Mouse (Mus musculus): ENCODE results near the gene Vmn1r198.
"Not testable (repeated sequence)": the region's sequence is repeated elsewhere in the genome, so short reads cannot be mapped to it uniquely, and the experiment has no call there.

The Vmn1r198 gene

GRCm38 (mm10) chr13:22350064-22350463 is at the start of gene Vmn1r198:
Gene Vmn1r198, plus strand, starts transcription at chr13:22350364.
- DNase-seq (ENCODE audit: low spot score) = no peak

GRCm38 (mm10) chr13:22308075-22308474 is 42.1 kb upstream of the Vmn1r198 start:
- DNase-seq (ENCODE audit: low spot score) = not testable (repeated sequence)

- no peak for DNase-seq (ENCODE audit: low spot score)
These were observed 34.8 kb upstream of the Vmn1r198 start for GRCm38 (mm10) chr13:22315361-22315760.

GRCm38 (mm10) chr13:22317366-22317765 is 32.8 kb upstream of the Vmn1r198 start:
- DNase-seq (ENCODE audit: low spot score) = no peak

DNA sequence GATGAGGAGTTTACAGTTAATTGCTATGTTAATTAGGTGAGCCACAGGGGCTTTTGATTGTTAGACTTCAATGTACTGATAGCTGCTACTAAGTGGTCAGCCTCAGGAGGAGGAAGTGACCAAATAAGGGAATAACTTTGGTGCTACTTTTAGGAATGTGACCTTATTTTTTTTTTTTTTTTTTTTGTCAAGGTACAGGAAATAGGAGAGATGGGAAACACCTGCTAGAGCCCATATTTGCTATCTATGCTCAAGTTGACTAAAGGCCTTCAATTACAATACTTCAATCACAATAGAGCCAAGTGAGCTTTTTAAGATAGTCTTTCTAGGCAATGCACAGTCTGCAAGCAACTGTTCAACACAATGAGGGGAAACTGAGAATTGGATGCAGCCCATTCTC is 30.1 kb upstream of the Vmn1r198 start:
- DNase-seq (ENCODE audit: low spot score) = no peak

GRCm38 (mm10) chr13:22324289-22324688 is 25.9 kb upstream of the Vmn1r198 start, which contains the start of gene Vmn1r197:
Gene Vmn1r197, plus strand, starts transcription at chr13:22324589.
- DNase-seq (ENCODE audit: low spot score) = no peak

DNA sequence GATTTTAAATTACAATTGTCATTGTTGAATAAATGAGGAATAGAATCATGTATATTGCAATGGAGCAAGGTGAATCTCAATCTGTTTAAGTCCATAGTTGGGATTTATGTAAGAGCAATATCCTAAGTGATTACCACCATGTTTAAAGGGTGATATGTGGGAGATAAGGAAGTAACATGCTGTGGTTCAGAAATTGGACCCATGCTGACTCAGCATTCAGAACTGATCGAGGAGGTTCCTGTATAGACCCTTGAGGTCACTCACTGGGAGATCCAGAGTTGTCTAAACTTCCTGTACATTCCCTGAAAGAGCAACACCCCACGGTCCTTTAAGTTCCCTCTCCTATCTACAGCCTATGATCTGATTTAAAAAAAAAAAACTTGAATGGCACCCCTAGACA is 16.9 kb upstream of the Vmn1r198 start:
- no peak for DNase-seq (ENCODE audit: low spot score)

- no peak for DNase-seq (ENCODE audit: low spot score)
These were observed 14.6 kb upstream of the Vmn1r198 start for GRCm38 (mm10) chr13:22335565-22335964.

- no peak for DNase-seq (ENCODE audit: low spot score)
These were observed 649 bp downstream of the Vmn1r198 start for GRCm38 (mm10) chr13:22350813-22351212.

- no peak for DNase-seq (ENCODE audit: low spot score)
These were observed 29.4 kb downstream of the Vmn1r198 start, which contains the start of gene Vmn1r199 for GRCm38 (mm10) chr13:22379518-22379917. Gene Vmn1r199, plus strand, starts transcription at chr13:22379818.

DNA sequence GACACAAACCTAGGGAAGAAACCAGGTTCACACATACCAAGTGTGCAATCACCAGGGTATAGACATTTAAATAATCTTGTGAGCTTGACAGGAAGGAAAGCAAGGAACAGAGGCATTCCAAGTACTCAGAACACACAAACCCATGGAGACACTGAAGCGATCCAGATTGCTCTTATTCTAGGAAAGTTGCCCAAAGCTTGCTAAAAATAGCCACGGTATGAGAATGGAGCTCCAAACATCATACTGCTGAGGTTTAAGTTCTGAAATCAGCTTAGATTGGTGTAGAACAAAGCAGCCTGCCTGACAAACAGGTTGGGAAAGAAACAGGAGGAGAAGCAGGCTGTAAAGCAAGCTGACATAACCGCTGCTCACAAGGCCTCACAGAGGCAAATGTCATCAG is 31.0 kb downstream of the Vmn1r198 start:
- DNase-seq (ENCODE audit: low spot score) = not testable (repeated sequence)

DNA sequence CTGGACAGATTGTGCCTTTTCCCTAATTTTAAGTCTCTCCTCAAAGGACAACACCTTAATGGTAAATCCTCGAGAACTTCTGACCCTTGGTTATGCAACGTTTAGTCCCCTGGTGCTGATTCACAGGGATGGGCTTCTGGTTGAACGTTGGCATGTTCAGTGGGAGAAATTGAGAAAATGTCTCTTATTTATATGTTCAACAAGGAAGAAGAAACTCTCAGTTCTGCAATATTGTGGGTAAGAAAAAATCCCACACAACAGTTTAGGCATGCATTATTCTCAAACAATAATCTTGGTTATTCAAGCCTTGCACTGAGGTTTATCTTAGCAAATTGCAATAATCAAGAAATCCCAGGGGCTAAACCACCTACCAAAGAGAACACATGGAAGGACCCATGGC is 33.2 kb downstream of the Vmn1r198 start:
- no peak for DNase-seq (ENCODE audit: low spot score)

DNA sequence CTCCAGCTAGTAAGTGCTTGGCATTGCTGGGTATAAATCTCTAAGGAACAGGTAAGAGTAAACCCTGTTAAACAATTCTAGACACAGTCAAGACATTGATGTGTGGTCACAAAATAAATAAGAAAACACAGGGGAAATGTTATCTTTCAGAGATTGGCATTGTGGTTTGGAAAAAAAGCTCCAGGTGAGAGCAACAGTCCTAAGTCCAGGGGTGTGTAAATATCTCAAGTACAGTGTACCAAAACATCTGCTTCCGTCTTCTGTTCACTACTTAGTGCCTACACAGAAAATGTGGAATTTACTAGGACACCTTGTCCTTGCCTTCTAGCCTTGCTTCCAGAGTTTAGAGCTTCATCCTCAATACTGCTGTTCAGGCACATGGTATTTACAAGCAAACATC is 36.9 kb downstream of the Vmn1r198 start:
- no peak for DNase-seq (ENCODE audit: low spot score)

GRCm38 (mm10) chr13:22390073-22390472 is 39.9 kb downstream of the Vmn1r198 start, which contains the start of gene Vmn1r200:
Gene Vmn1r200, plus strand, starts transcription at chr13:22390373.
- no peak for DNase-seq (ENCODE audit: low spot score)

GRCm38 (mm10) chr13:22402978-22403377 is 52.8 kb downstream of the Vmn1r198 start:
- DNase-seq (ENCODE audit: low spot score) = no peak
